Mouse (Mus musculus) cortical plate, adult 2 months (tissue): Measurements from ENCODE around the gene Hist1h2ae. TPM values are rescaled to one million over a fixed set of nuclear protein-coding genes. Genes with fewer than 3 reads are reported as not detected.
"Not testable (repeated sequence)": the region's sequence is repeated elsewhere in the genome, so short reads cannot be mapped to it uniquely, and the experiment has no call there.

ENCODE experiments used
- H3K27ac ChIP-seq: fragments of 200-500 bp; 2 replicates; pipeline ENCODE4 v1.5.1; 2012; ENCODE audit warnings: low read length, control low read depth, inconsistent platforms; ENCODE audit not compliant: insufficient read depth
- H3K4me1 ChIP-seq: fragments of 200-500 bp; 2 replicates; pipeline ENCODE4 v1.6.1; 2011; ENCODE audit warnings: low read length; ENCODE audit not compliant: control insufficient read depth, insufficient read depth
- H3K4me3 ChIP-seq: fragments of 200-500 bp; 2 replicates; pipeline ENCODE4 v1.5.1; 2011; ENCODE audit warnings: mild to moderate bottlenecking, low read length, control low read depth; ENCODE audit not compliant: insufficient read depth
- CTCF ChIP-seq: fragments of 200-500 bp; IDR thresholded peaks from 2 replicates; pipeline ENCODE4 v1.5.1; 2011; ENCODE audit warnings: mild to moderate bottlenecking, control low read depth, low read length; ENCODE audit not compliant: insufficient read depth; ENCODE audit errors: extremely low read depth
- POLR2A ChIP-seq: fragments of 200-500 bp; IDR thresholded peaks from 2 replicates; pipeline ENCODE4 v1.6.1; 2011; ENCODE audit warnings: mild to moderate bottlenecking, low read length, control low read depth; ENCODE audit not compliant: insufficient read depth; ENCODE audit errors: extremely low read depth
- polyA plus RNA-seq: library from polyadenylated mRNA; depleted of rRNA; stranded (reverse); fragments of >200 nt; gene quantifications from 2 replicates; pipeline ENCODE4 v1.2.3, GENCODE M21; 2012

The Hist1h2ae gene
- polyA plus RNA-seq, 1 experiment: 0.50 TPM

GRCm38 (mm10) chr13:23585029-23585441 lies 14.0 kb upstream of the Hist1h2ae start:
- Histone ChIP-seq H3K4me3 (peak overlapping the region; percentile 65), H3K4me1 (no peaks in the 10 kb centered on the region; the same call in 1 of the 2 replicates), H3K27ac (peak overlapping the region; percentile 80)
- TF ChIP-seq CTCF (no peak), POLR2A (0 out of 2 replicates have a peak, but pooled peaks have one; percentile 22)

GRCm38 (mm10) chr13:23584331-23584730 lies 13.3 kb upstream of the Hist1h2ae start:
- TF ChIP-seq POLR2A (no peak), CTCF (no peak)
- peak overlapping the region; percentile 67; the same call in 1 of the 2 replicates for H3K27ac ChIP-seq
- no peaks in the 10 kb centered on the region; the same call in 1 of the 2 replicates for H3K4me1 ChIP-seq
- peak overlapping the region; percentile 65; the same call in 1 of the 2 replicates for H3K4me3 ChIP-seq

GRCm38 (mm10) chr13:23583387-23584068 lies 12.5 kb upstream of the Hist1h2ae start:
- Histone ChIP-seq H3K27ac (no peak overlapping the region), H3K4me3 (no peak overlapping the region), H3K4me1 (no peaks in the 10 kb centered on the region; the same call in 1 of the 2 replicates)
- TF ChIP-seq POLR2A (no peak), CTCF (no peak)

- no peak for TF ChIP-seq CTCF
- TF ChIP-seq POLR2A: no peak
- peak overlapping the region; percentile 50; the same call in 1 of the 2 replicates for H3K4me3 ChIP-seq
- no peaks in the 10 kb centered on the region; the same call in 1 of the 2 replicates for H3K4me1 ChIP-seq
- H3K27ac ChIP-seq: 0 out of 2 replicates have a peak overlapping the region, but pooled peaks have one; percentile 9
Measured at GRCm38 (mm10) chr13:23582219-23583056, 11.4 kb upstream of the Hist1h2ae start.

GRCm38 (mm10) chr13:23581408-23582218 lies 10.6 kb upstream of the Hist1h2ae start, which contains the start of gene Hist1h4d:
TSS of gene Hist1h4d (plus strand) at chr13:23581598.
- no peaks in the 10 kb centered on the region; the same call in 1 of the 2 replicates for H3K4me1 ChIP-seq
- no peak for TF ChIP-seq CTCF
- peak; percentile 100 for TF ChIP-seq POLR2A
- 0 out of 2 replicates have a peak within 1 kb of the TSS, but pooled peaks have one; percentile 9 for H3K27ac ChIP-seq
- H3K4me3 ChIP-seq: peak within 1 kb of the TSS; percentile 50

GRCm38 (mm10) chr13:23577835-23578234 lies 6.8 kb upstream of the Hist1h2ae start:
- peaks cover 2% of the 10 kb centered on the region; the same call in 1 of the 2 replicates for H3K4me1 ChIP-seq
- no peak overlapping the region for H3K4me3 ChIP-seq
- TF ChIP-seq CTCF (no peak), POLR2A (no peak)
- no peak overlapping the region for H3K27ac ChIP-seq

- H3K27ac ChIP-seq: no peak overlapping the region
- TF ChIP-seq CTCF (no peak), POLR2A (no peak)
- peaks cover 2% of the 10 kb centered on the region; the same call in 1 of the 2 replicates for H3K4me1 ChIP-seq
- H3K4me3 ChIP-seq: no peak overlapping the region
Measured at GRCm38 (mm10) chr13:23576906-23577639, 6.1 kb upstream of the Hist1h2ae start.

- TF ChIP-seq CTCF (no peak), POLR2A (no peak)
- H3K4me3 ChIP-seq: peak overlapping the region; percentile 58; the same call in 1 of the 2 replicates
- H3K4me1 ChIP-seq: peaks cover 2% of the 10 kb centered on the region; the same call in 1 of the 2 replicates
- H3K27ac ChIP-seq: no peak overlapping the region
Measured at GRCm38 (mm10) chr13:23576351-23576881, 5.4 kb upstream of the Hist1h2ae start.

- H3K4me1 ChIP-seq, H3K27ac ChIP-seq: not testable (repeated sequence)
- peak overlapping the region; percentile 58 for H3K4me3 ChIP-seq
Measured at GRCm38 (mm10) chr13:23575864-23576313, 4.9 kb upstream of the Hist1h2ae start.
